Mouse (Mus musculus): ENCODE measurements around the gene Aebp1. TPM values are rescaled to one million over a fixed set of nuclear protein-coding genes. Genes with fewer than 3 reads are reported as not detected.
A peak's percentile ranks its signal among the peaks of the same experiment; 100 is the strongest.

The Aebp1 gene
- polyA plus RNA-seq, 1 experiment from 2014 or later, result 20.5 TPM

DNA sequence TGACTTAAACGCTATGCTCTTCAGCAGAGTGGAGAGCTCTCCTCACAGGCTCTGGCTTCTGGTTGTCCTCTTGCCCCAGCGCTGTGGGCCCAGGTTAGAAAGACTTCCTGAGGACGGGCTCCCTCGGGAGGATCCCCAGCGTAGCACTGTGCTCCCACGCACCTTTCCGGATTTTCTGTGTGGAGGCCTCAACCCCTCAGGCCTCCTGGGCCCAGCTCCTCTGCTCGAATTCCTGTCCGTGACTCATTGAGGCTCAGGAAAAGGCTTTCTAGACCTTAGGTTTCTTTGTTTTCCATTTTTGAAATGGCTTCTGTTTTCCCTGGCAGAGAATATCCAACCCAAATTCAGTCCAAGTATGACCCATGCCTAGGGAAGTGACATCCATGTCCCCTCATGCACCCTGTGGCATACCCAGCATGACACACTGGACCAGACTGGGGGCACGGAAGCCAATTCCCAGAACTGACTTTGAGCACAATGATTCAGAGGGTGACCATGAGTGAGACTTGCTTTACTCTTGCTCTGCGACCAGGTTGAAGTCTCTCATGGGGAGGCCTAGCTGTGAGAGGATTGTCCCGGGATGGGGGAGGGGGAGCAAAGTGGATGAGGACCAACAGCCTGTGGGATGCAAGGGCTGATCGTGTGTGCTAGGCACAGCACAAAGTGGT, 1.7 kb upstream of the Aebp1 start:
- WGBS, result 88% methylated on average over 13 of the region's 13 CpGs
- Histone ChIP-seq H3K27me3 (peaks cover 60% of the 10 kb centered on the region), H3K4me1 (peaks cover 13% of the 10 kb centered on the region), H3K9me3 (0 out of 2 replicates have a peak, but pooled peaks cover 3% of the 10 kb centered on the region), H3K4me3 (replicated peaks) (no peak overlapping the region), H3K4me2 (no peak overlapping the region), H3K27ac (no peak overlapping the region), H3K36me3 (replicated peaks) (no peaks in the 10 kb centered on the region), H3K9ac (no peak overlapping the region)
- ATAC-seq (ENCODE audit: low FRiP score), result no peak

GRCm38 (mm10) chr11:5860639-5861038, 1.1 kb upstream of the Aebp1 start:
- Histone ChIP-seq H3K4me2 (no peak overlapping the region), H3K36me3 (replicated peaks) (no peaks in the 10 kb centered on the region), H3K4me3 (replicated peaks) (no peak overlapping the region), H3K27me3 (peaks cover 60% of the 10 kb centered on the region), H3K9ac (no peak overlapping the region), H3K9me3 (0 out of 2 replicates have a peak, but pooled peaks cover 3% of the 10 kb centered on the region), H3K27ac (no peak overlapping the region), H3K4me1 (peaks cover 13% of the 10 kb centered on the region)
- no peak for ATAC-seq (ENCODE audit: low FRiP score)
- WGBS, result 56% methylated on average over 6 of the region's 6 CpGs

- Histone ChIP-seq H3K27me3 (peaks cover 56% of the 10 kb centered on the region), H3K9me3 (0 out of 2 replicates have a peak, but pooled peaks cover 3% of the 10 kb centered on the region), H3K4me2 (peak overlapping the region; percentile 57), H3K36me3 (replicated peaks) (no peaks in the 10 kb centered on the region), H3K9ac (no peak overlapping the region), H3K27ac (no peak overlapping the region), H3K4me1 (peaks cover 13% of the 10 kb centered on the region), H3K4me3 (replicated peaks) (peak overlapping the region; percentile 33)
- ATAC-seq (ENCODE audit: low FRiP score), result no peak
- WGBS, result 36% methylated on average over 15 of the region's 15 CpGs
Observed at GRCm38 (mm10) chr11:5862394-5863105, 803 bp downstream of the Aebp1 start.

DNA sequence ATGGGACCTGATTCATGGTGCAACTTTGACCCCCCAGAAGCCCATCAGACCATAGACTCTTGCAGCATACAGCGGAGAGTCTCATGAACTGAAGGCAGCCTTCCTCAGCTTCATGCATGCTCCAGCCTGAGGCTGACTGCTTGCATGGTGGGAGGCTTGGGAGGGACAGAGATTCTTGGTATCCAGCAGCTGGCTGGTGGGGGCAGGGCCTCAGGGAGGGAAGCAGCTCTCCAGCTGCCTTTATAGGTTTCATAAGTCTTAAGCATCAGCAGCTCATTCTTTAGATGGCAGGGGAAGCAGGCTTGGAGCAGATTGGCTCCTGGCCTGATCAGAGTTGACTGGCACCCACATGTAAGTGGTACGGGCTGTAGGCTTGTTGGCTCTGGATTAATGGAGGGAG, 5.4 kb downstream of the Aebp1 start:
- Histone ChIP-seq H3K4me3 (replicated peaks) (no peak overlapping the region), H3K4me2 (no peak overlapping the region), H3K9me3 (no peaks in the 10 kb centered on the region), H3K36me3 (replicated peaks) (peaks cover 34% of the 10 kb centered on the region), H3K27me3 (peaks cover 27% of the 10 kb centered on the region), H3K9ac (no peak overlapping the region), H3K27ac (no peak overlapping the region), H3K4me1 (no peaks in the 10 kb centered on the region)
- WGBS, result 95% methylated on average over 2 of the region's 2 CpGs
- ATAC-seq (ENCODE audit: low FRiP score), result no peak

DNA sequence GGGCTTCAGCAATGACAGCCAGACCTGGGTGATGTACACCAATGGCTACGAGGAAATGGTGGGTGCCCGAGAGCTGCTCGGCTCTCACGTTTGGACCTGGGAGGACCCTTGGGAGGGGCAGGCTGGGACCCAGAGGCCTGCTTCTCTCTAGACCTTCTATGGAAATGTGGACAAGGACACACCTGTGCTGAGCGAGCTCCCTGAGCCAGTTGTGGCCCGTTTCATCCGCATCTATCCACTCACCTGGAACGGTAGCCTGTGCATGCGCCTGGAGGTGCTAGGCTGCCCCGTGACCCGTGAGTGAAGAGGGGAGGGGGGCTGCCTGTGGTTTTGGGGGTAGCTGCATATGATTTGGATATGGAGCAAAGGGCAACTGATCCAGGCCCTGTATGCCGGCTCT, 6.6 kb downstream of the Aebp1 start:
- ATAC-seq (ENCODE audit: low FRiP score), result no peak

GRCm38 (mm10) chr11:5869331-5869730, 7.6 kb downstream of the Aebp1 start:
- Histone ChIP-seq H3K4me2 (no peak overlapping the region), H3K36me3 (replicated peaks) (peaks cover 55% of the 10 kb centered on the region), H3K4me3 (replicated peaks) (no peak overlapping the region), H3K27ac (no peak overlapping the region), H3K4me1 (no peaks in the 10 kb centered on the region), H3K9me3 (no peaks in the 10 kb centered on the region), H3K9ac (no peak overlapping the region), H3K27me3 (peaks cover 5% of the 10 kb centered on the region; the same call in 1 of the 2 replicates)
- ATAC-seq (ENCODE audit: low FRiP score), result no peak
- WGBS, result 92% methylated on average over 16 of the region's 16 CpGs

More for the DNA sequence above, 6.6 kb downstream of the Aebp1 start:
- WGBS, result 93% methylated on average over 12 of the region's 12 CpGs
- H3K27ac ChIP-seq, result no peak overlapping the region
- H3K36me3 ChIP-seq (replicated peaks), result peaks cover 45% of the 10 kb centered on the region
- no peak overlapping the region for H3K4me2 ChIP-seq
- H3K9me3 ChIP-seq, result no peaks in the 10 kb centered on the region
- H3K27me3 ChIP-seq, result peaks cover 15% of the 10 kb centered on the region
- no peak overlapping the region for H3K9ac ChIP-seq
- H3K4me1 ChIP-seq, result no peaks in the 10 kb centered on the region
- no peak overlapping the region for H3K4me3 ChIP-seq (replicated peaks)

- Histone ChIP-seq H3K27me3 (no peaks in the 10 kb centered on the region), H3K9ac (no peak overlapping the region), H3K9me3 (no peaks in the 10 kb centered on the region), H3K4me2 (no peak overlapping the region), H3K4me1 (no peaks in the 10 kb centered on the region), H3K36me3 (replicated peaks) (peaks cover 63% of the 10 kb centered on the region), H3K27ac (no peak overlapping the region), H3K4me3 (replicated peaks) (no peak overlapping the region)
- 91% methylated on average over 16 of the region's 16 CpGs for WGBS
- no peak for ATAC-seq (ENCODE audit: low FRiP score)
Observed at GRCm38 (mm10) chr11:5870069-5870468, 8.3 kb downstream of the Aebp1 start.

GRCm38 (mm10) chr11:5872707-5873106, 11.0 kb downstream of the Aebp1 start:
- no peak overlapping the region for H3K27ac ChIP-seq
- whole genome bisulfite sequencing, result 95% methylated on average over 11 of the region's 11 CpGs
- H3K4me2 ChIP-seq, result no peak overlapping the region
- ATAC-seq (ENCODE audit: low FRiP score), result no peak
- H3K4me3 ChIP-seq (replicated peaks), result no peak overlapping the region
- no peaks in the 10 kb centered on the region for H3K9me3 ChIP-seq
- peaks cover 19% of the 10 kb centered on the region for H3K4me1 ChIP-seq
- H3K9ac ChIP-seq, result no peak overlapping the region
- no peaks in the 10 kb centered on the region for H3K27me3 ChIP-seq
- peaks cover 77% of the 10 kb centered on the region for H3K36me3 ChIP-seq (replicated peaks)

- Histone ChIP-seq H3K27me3 (no peaks in the 10 kb centered on the region), H3K4me3 (replicated peaks) (no peak overlapping the region), H3K4me1 (peaks cover 19% of the 10 kb centered on the region), H3K9ac (no peak overlapping the region), H3K4me2 (no peak overlapping the region), H3K36me3 (replicated peaks) (peaks cover 77% of the 10 kb centered on the region), H3K9me3 (no peaks in the 10 kb centered on the region), H3K27ac (no peak overlapping the region)
- no peak for ATAC-seq (ENCODE audit: low FRiP score)
- 97% methylated on average over 9 of the region's 9 CpGs for WGBS
Observed at GRCm38 (mm10) chr11:5873192-5873591, 11.4 kb downstream of the Aebp1 start.

DNA sequence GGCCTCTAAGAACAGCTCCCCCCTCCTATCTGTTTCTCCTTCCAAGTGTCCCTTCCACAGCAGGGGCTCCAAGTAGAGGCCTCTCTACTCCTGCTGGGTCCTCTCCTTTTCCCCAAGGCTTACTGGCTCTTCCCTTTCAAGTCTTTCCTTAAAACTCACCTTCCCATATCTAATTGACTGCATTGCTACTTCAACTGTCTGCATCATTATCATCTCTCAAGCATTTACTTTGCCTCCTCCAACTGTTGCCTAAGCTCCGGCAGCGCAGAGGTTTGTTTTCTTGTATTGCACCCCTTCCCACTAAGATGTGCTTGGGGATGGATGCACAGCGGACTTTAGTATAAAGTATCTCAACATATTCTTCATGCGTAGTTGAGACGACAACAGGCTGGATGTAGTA, 15.7 kb downstream of the Aebp1 start:
- H3K4me1 ChIP-seq, result peaks cover 26% of the 10 kb centered on the region
- ATAC-seq (ENCODE audit: low FRiP score), result no peak
- H3K36me3 ChIP-seq (replicated peaks), result peaks cover 40% of the 10 kb centered on the region
- H3K9ac ChIP-seq, result peak overlapping the region; percentile 57
- H3K4me3 ChIP-seq (replicated peaks), result peak overlapping the region; percentile 57
- WGBS, result 3% methylated on average over 5 of the region's 5 CpGs
- H3K27ac ChIP-seq, result no peak overlapping the region
- H3K9me3 ChIP-seq, result no peaks in the 10 kb centered on the region
- peak overlapping the region; percentile 61 for H3K4me2 ChIP-seq
- no peaks in the 10 kb centered on the region for H3K27me3 ChIP-seq

- Histone ChIP-seq H3K9ac (peak within 1 kb of the TSS; percentile 57), H3K36me3 (replicated peaks) (peaks cover 34% of the 10 kb centered on the region), H3K27ac (peak within 1 kb of the TSS; percentile 85), H3K27me3 (no peaks in the 10 kb centered on the region), H3K9me3 (no peaks in the 10 kb centered on the region), H3K4me2 (peak within 1 kb of the TSS; percentile 61), H3K4me3 (replicated peaks) (peak within 1 kb of the TSS; percentile 57), H3K4me1 (peaks cover 26% of the 10 kb centered on the region)
- peak; percentile 99 for ATAC-seq (ENCODE audit: low FRiP score)
- under 1% methylated on average over 52 of the region's 52 CpGs for WGBS
Observed at GRCm38 (mm10) chr11:5877921-5878526, 16.3 kb downstream of the Aebp1 start, which contains the start of gene Pold2. TSS of gene Pold2 (minus strand) at chr11:5878292.

DNA sequence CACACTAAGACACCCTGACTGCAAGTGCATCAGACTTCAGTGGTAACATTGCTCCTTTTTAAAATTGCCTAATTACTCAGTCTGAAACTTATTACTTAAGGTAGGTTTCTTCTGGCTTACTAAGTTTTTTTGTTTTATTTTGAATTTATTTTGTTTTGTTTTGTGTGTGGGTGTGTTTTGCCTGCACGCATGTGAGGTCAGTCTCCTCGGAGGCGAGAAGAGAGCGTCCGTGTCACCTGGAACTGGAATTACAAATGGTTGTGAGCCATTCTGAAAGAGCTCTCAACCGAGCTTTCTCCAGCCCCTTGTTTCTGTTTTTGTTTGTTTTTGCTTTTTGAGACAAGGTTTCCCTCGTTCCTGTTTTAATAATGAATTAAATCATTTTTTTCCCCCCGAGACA, 16.9 kb downstream of the Aebp1 start:
- Histone ChIP-seq H3K27me3 (no peaks in the 10 kb centered on the region), H3K36me3 (replicated peaks) (peaks cover 28% of the 10 kb centered on the region), H3K27ac (peak overlapping the region; percentile 85), H3K9me3 (no peaks in the 10 kb centered on the region), H3K4me1 (peaks cover 26% of the 10 kb centered on the region), H3K4me2 (peak overlapping the region; percentile 61), H3K4me3 (replicated peaks) (peak overlapping the region; percentile 57), H3K9ac (peak overlapping the region; percentile 51)
- 43% methylated on average over 8 of the region's 8 CpGs for WGBS
- ATAC-seq (ENCODE audit: low FRiP score), result no peak
